Mouse (Mus musculus): ENCODE data around the gene Pias1.
A peak's percentile ranks its signal among the peaks of the same experiment; 100 is the strongest.
"Not testable (repeated sequence)": the region's sequence is repeated elsewhere in the genome, so short reads cannot be mapped to it uniquely, and the experiment has no call there.

The Pias1 gene

GRCm38 (mm10) chr9:62944063-62944462, 43.7 kb downstream of the Pias1 start:
- peak in 1 of 2 experiments; percentile 62 for DNase-seq (ENCODE audit: inconsistent age in 2 of 2, low spot score in 1 of 2)

- DNase-seq (ENCODE audit: inconsistent age in 2 of 2, low spot score in 1 of 2): no peak
These were observed 46.8 kb downstream of the Pias1 start for GRCm38 (mm10) chr9:62940966-62941365.

GRCm38 (mm10) chr9:62935854-62936253, 51.9 kb downstream of the Pias1 start:
- peak; percentile 25 to 72 for DNase-seq (ENCODE audit: inconsistent age in 2 of 2, low spot score in 1 of 2)

- DNase-seq (ENCODE audit: inconsistent age in 2 of 2, low spot score in 1 of 2): peak in 1 of 2 experiments; percentile 69
These were observed 52.9 kb downstream of the Pias1 start for GRCm38 (mm10) chr9:62934700-62935400.

GRCm38 (mm10) chr9:62932575-62933339, 55.0 kb downstream of the Pias1 start:
- DNase-seq (ENCODE audit: inconsistent age in 2 of 2, low spot score in 1 of 2): no peak

- no peak for DNase-seq (ENCODE audit: inconsistent age in 2 of 2, low spot score in 1 of 2)
These were observed 62.7 kb downstream of the Pias1 start for GRCm38 (mm10) chr9:62924886-62925610.

- DNase-seq (ENCODE audit: inconsistent age in 2 of 2, low spot score in 1 of 2): no peak
These were observed 66.8 kb downstream of the Pias1 start for GRCm38 (mm10) chr9:62920877-62921276.

GRCm38 (mm10) chr9:62917059-62917458, 70.7 kb downstream of the Pias1 start:
- no peak for DNase-seq (ENCODE audit: inconsistent age in 2 of 2, low spot score in 1 of 2)

- no peak for DNase-seq (ENCODE audit: inconsistent age in 2 of 2, low spot score in 1 of 2)
These were observed 74.2 kb downstream of the Pias1 start for GRCm38 (mm10) chr9:62913390-62914069.

GRCm38 (mm10) chr9:62905039-62905438, 82.7 kb downstream of the Pias1 start:
- DNase-seq (ENCODE audit: inconsistent age in 2 of 2, low spot score in 1 of 2): peak; percentile 21 to 54

- DNase-seq (ENCODE audit: inconsistent age in 2 of 2, low spot score in 1 of 2): no peak
These were observed 83.9 kb downstream of the Pias1 start for GRCm38 (mm10) chr9:62903841-62904240.

GRCm38 (mm10) chr9:62901736-62902135, 86.0 kb downstream of the Pias1 start:
- no peak for DNase-seq (ENCODE audit: inconsistent age in 2 of 2, low spot score in 1 of 2)

GRCm38 (mm10) chr9:62894486-62894885, 93.2 kb downstream of the Pias1 start:
- DNase-seq (ENCODE audit: inconsistent age in 2 of 2, low spot score in 1 of 2): peak; percentile 57 to 66

- peak in 1 of 2 experiments; percentile 46 for DNase-seq (ENCODE audit: inconsistent age in 2 of 2, low spot score in 1 of 2)
These were observed 105.9 kb downstream of the Pias1 start for GRCm38 (mm10) chr9:62881871-62882270.

GRCm38 (mm10) chr9:62877825-62878224, 109.9 kb downstream of the Pias1 start:
- no peak for DNase-seq (ENCODE audit: inconsistent age in 2 of 2, low spot score in 1 of 2)

- DNase-seq (ENCODE audit: inconsistent age in 2 of 2, low spot score in 1 of 2): no peak
These were observed 110.6 kb downstream of the Pias1 start for GRCm38 (mm10) chr9:62876966-62877616.

GRCm38 (mm10) chr9:62870728-62871127, 117.0 kb downstream of the Pias1 start:
- no peak for DNase-seq (ENCODE audit: inconsistent age in 2 of 2, low spot score in 1 of 2)

- not testable (repeated sequence) for DNase-seq (ENCODE audit: inconsistent age in 2 of 2, low spot score in 1 of 2)
These were observed 118.5 kb downstream of the Pias1 start for GRCm38 (mm10) chr9:62869236-62869635.

- DNase-seq (ENCODE audit: inconsistent age in 2 of 2, low spot score in 1 of 2): no peak
These were observed 126.9 kb downstream of the Pias1 start for GRCm38 (mm10) chr9:62860866-62861265.

GRCm38 (mm10) chr9:62860102-62860501, 127.6 kb downstream of the Pias1 start:
- not testable (repeated sequence) for DNase-seq (ENCODE audit: inconsistent age in 2 of 2, low spot score in 1 of 2)
